Mouse (Mus musculus) frontal cortex, adult (tissue): ENCODE data around the gene Rpl18a.

Experiments used
- ATAC-seq: cut with Nextera tagmentation; 2 replicates; pipeline ENCODE4 v1.9.2; 2017; ENCODE audit warnings: mild to moderate bottlenecking, moderate library complexity, mixed read lengths; ENCODE audit not compliant: low TSS enrichment

The Rpl18a gene

DNA sequence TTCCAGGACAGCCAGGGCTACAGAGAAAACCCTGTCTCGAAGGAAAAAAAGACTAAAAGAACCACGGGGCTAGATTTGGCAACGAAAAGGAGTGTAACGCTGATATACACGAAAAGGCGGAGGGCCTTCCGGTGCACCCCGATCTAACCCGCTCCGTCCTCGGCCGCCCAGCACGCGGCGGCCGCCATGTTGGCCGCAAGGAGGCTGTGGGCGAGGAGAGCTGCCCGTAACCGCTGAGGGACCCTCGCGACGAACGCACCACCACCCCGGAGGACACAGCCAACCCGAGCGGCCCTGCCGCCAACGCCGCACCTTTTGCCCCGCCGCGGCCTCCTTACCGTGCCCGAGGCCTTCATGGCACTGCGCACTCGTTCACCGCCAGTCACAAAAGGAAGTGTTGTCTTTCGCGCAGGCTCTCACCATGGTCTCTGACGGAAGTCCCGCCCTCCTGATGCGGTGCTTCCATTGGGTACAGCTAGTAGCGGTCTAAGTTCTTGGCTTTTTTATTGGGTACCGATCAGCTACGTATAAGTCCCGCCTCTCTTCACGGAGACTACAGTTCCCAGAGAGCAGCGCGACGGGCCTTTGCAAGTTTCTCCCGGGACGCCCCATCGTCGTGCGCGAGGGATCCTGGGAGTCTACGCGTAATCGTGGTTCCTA is at the start of gene Rpl18a:
Gene Rpl18a, minus strand, starts transcription at position 392 of the 660 bp plus-strand sequence.
- peak; percentile 96 for ATAC-seq

GRCm38 (mm10) chr8:70943187-70943586 is 46.0 kb upstream of the Rpl18a start:
- ATAC-seq: no peak

DNA sequence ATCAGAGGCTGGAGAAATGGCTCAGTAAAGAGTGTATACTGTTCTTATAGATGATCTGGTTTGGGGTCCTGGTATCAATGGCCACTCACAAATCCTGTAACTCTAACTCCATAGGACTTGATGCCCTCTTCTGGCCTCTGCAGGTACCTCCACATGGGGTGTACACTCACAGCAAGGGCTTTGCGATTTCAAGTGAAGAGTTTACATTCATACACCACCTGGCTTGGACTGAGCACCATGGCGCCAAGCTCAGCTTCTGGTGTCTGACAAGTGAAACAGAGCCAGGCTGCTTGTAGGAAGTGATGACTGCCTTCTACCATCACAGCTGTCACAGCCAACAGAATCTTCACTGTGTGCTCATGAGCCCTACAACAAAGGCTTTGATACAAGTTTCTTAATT is 44.3 kb upstream of the Rpl18a start:
- ATAC-seq: peak; percentile 44; the same call in 1 of the 2 replicates

- no peak for ATAC-seq
Measured at GRCm38 (mm10) chr8:70937200-70937599, 40.0 kb upstream of the Rpl18a start.

- ATAC-seq: peak; percentile 86
Measured at GRCm38 (mm10) chr8:70934786-70935185, 37.6 kb upstream of the Rpl18a start.

- ATAC-seq: no peak
Measured at GRCm38 (mm10) chr8:70933036-70933435, 35.8 kb upstream of the Rpl18a start.

- no peak for ATAC-seq
Measured at GRCm38 (mm10) chr8:70931731-70932130, 34.5 kb upstream of the Rpl18a start.

GRCm38 (mm10) chr8:70928778-70929322 is 31.6 kb upstream of the Rpl18a start:
- no peak for ATAC-seq

DNA sequence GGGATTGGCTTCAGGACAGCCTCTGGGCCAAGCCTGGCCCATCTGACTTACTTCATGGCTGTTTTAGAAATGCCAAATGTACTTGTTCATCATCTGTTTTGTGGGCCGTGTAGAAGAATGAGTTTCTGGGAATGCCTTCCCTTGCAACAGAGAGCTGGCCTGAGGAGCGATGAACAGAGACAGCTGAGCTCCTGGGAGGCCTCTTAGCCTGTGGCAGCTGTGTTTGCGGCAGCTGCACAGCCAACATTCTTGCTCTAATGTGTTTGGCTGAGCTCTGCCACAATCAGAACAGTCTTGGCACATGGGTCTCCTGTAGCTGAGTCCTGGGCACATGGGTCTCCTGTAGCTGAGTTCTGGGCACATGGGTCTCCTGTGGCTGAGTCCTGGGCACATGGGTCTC is 30.9 kb upstream of the Rpl18a start:
- ATAC-seq: no peak

- ATAC-seq: peak; percentile 93
Measured at GRCm38 (mm10) chr8:70926396-70926795, 29.2 kb upstream of the Rpl18a start.

GRCm38 (mm10) chr8:70925754-70926153 is 28.5 kb upstream of the Rpl18a start:
- no peak for ATAC-seq

GRCm38 (mm10) chr8:70924151-70924550 is 26.9 kb upstream of the Rpl18a start:
- ATAC-seq: no peak

DNA sequence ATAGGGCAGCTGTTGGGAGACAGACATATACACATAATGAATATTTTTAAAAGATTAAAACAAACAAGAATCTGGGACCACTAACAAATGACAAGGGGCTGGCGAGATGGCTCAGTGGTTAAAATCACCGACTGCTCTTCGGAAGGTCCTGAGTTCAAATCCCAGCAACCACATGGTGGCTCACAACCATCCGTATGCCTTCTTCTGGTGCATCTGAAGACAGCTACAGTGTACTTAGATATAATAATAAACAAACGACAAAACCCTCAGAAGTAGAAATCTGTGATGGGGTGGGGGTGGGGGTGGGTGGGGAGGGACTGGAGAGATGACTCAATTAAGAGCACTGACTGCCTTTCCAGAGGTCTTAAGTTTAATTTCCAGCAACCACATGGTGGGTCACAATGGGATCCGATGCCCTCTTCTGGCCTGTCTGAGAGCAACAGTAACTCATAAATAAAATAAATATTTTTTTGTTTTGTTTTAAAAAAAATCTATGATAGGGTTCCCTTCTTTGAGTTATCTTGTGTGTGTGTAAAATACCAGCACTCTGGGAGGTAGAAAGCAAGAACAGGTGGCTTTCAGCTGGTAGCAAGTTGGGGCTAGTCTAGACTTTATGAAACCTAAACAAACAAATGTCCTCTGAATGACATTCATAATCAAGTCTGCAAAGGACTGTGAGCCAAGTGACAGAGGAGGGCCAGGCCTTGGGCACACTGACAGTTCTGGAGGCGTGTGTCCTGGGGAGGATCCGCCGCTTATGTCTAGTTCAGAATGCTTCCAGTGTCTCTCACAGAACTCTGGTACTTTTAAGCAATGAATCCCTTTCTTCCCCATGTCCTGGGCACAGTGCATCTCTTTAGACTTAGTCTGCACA is 23.1 kb upstream of the Rpl18a start:
- no peak for ATAC-seq

- ATAC-seq: no peak; the same call in 1 of the 2 replicates
Measured at GRCm38 (mm10) chr8:70914704-70915103, 17.5 kb upstream of the Rpl18a start.

DNA sequence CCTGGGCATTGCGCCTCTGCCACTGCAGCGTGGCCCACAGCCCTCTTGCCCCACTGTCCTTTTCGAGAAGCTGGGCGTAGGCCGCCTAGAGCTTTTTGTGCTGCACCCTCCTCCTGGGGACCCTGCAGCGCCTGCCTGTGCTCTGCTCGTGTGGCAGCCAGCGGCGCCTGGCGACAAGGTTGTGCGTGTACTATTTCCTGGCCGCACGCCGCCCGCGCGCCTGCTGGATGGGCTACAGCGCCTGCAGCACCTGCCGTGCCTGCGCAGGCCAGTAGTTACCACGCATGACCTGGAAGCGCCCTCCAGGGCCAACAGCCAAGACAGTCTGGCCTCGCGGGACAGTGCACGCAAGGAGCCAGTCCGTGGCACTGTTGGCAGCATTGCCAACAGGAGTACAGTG is 16.3 kb upstream of the Rpl18a start:
- ATAC-seq: no peak

- ATAC-seq: no peak
Measured at GRCm38 (mm10) chr8:70912955-70913354, 15.7 kb upstream of the Rpl18a start.

GRCm38 (mm10) chr8:70911596-70911995 is 14.4 kb upstream of the Rpl18a start:
- no peak for ATAC-seq

GRCm38 (mm10) chr8:70907518-70907917 is 10.3 kb upstream of the Rpl18a start:
- ATAC-seq: no peak

- peak; percentile 87 for ATAC-seq
Measured at GRCm38 (mm10) chr8:70905831-70906736, 8.9 kb upstream of the Rpl18a start, which contains the start of gene Map1s. Map1s (plus strand) TSS chr8:70905932.

DNA sequence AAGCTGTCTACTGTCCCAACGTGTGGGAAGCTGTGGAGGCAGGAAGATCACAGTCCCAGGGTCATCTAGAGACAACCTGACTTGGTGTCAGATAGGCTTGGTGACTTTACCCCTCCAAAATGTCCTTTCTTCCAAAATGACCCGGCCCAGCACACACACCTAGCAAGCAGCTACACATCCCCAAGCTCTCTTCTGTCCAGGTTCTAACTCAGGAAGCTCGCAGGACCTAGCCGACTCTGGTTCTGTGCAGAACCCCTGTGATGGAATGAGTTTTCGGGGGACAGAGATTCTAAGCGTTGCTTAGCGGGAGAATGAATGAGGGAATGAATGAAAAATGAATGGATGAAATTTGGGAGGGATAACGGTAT is 8.2 kb upstream of the Rpl18a start:
- peak; percentile 18; the same call in 1 of the 2 replicates for ATAC-seq

DNA sequence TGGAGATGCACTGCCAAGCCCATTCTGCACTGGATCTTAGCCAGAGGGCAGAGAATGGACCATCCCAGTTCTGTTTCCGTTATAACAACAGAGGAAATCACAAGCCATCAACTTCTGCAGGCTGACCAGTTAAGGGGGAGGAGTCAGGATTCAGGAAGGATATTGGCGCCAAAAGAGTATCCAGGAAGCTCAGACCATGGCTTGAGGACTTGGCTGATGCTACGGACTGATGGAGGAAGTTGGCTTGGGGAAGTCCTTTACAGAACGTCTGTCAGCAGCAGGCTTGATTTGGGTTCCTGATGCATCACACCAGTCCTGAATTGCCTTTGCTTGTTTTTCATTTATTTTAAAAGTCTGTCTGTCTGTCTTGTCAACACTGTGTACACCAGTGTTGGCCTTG is 7.3 kb upstream of the Rpl18a start:
- ATAC-seq: no peak

- no peak for ATAC-seq
Measured at GRCm38 (mm10) chr8:70903582-70903981, 6.4 kb upstream of the Rpl18a start.
